Mouse (Mus musculus): ENCODE measurements at regions not wholly inside any gene's neighbourhood (a gene's known extent, or its start where the extent isn't known, plus 50 kb on each side); places are given as distances from the start of the nearest gene placed in this dataset.

GRCm38 (mm10) chr13:35381641-35382040 lies 278.0 kb upstream of the Cdyl start:
- TF ChIP-seq CTCF (IDR thresholded peaks at IDR 0.05; ENCODE audit: extremely low read depth, insufficient read depth, insufficient read length, insufficient replicate concordance) (no peak), POLR2A (IDR thresholded peaks at IDR 0.05; ENCODE audit: low read depth, low read length) (no peak)

Measured in spleen, adult 2 months (tissue).